Mouse (Mus musculus): Measurements from ENCODE around the gene Zcchc18. TPM values are rescaled to one million over a fixed set of nuclear protein-coding genes. Genes with fewer than 3 reads are reported as not detected.
A peak's percentile ranks its signal among the peaks of the same experiment; 100 is the strongest.

The Zcchc18 gene
- polyA plus RNA-seq, 1 experiment, result 4.5 TPM

DNA sequence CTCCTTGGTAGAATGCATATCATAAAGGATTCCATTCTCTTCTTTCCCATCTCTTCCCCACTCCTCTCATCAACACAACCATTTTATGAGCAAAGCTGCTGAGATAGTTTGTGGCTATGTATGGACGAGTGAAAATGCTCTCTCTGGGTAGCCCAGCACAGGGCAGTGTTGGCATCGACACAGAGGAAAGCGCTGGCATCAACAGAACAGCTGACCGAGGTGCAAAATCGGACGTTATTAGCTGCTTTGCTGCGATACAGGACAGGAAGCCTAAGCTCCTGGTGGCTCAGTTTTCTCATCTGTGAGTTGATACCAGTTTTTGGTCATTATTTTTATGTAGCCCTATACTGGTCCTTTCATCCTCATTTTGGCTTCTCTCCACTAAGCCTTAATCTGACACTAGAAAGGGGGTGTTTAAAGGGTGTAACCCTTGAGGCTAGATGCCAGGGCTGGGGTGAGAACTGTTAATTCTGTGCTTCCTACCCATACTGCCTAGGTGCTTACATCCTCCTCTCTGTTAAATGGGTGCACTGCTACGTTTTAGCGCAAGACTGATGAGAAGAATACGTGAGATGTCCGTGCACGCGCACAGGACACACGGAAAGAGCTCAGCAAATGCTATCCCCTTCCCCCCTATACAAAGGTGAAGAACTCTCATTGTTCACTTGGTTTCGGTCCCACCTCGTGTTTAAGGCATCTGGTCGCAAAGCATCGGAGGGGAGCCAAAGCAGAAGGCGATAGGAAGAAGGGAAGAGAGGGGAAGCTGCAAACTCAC, 577 bp upstream of the Zcchc18 start:
- Histone ChIP-seq H3K4me3 (ENCODE audit: insufficient read depth, low read length) (peak overlapping the region; percentile 58), H3K27ac (ENCODE audit: insufficient read depth, low read length) (no peak overlapping the region), H3K4me1 (ENCODE audit: control insufficient read depth, insufficient read depth, low read length) (no peaks in the 10 kb centered on the region)
- TF ChIP-seq CTCF (IDR thresholded peaks at IDR 0.05; ENCODE audit: borderline replicate concordance, insufficient read depth, low read length), result no peak
- no peak for TF ChIP-seq POLR2A (IDR thresholded peaks at IDR 0.05; ENCODE audit: low read depth, low read length)

DNA sequence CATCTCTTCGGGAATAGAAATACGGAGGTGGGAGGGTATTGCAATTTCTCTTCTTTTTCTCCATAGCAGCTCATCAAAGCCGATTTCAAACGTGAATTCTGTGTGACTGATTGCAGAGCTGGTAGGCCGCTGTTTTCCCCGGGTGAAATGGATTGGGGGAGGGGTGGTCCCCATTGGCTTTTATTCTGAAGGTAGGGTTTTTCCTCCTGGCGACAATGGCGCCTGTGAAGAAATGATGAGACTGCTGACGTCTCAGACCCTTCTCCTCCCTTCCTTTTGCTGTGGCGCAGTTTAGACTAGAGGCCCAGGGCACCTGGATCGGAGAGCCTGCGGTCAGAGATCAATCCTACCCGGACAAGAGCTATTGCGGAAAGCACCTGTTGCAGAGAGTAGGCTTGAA, 686 bp downstream of the Zcchc18 start:
- no peaks in the 10 kb centered on the region for H3K4me1 ChIP-seq (ENCODE audit: control insufficient read depth, insufficient read depth, low read length)
- no peak overlapping the region for H3K27ac ChIP-seq (ENCODE audit: insufficient read depth, low read length)
- TF ChIP-seq POLR2A (IDR thresholded peaks at IDR 0.05; ENCODE audit: low read depth, low read length), result no peak
- no peak for TF ChIP-seq CTCF (IDR thresholded peaks at IDR 0.05; ENCODE audit: borderline replicate concordance, insufficient read depth, low read length)
- H3K4me3 ChIP-seq (ENCODE audit: insufficient read depth, low read length), result no peak overlapping the region

DNA sequence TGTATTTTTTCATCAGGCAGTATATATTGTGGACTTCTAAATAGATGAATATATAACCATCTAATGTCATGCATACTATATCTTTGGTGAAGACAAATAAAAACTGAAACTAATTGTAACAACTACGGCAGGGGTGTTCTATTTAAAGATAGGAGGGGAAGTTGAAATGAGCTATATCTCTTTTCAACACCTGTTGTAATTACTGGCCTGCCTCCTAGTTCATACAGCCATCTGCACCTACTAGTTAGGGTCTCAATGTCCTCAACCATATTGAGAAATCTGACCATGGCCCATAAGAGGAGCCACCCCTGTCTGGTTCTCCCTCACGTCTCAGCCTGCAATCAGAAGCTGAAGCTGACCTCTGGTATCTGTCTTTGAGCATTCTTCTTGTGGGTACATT, 3.3 kb downstream of the Zcchc18 start:
- H3K4me3 ChIP-seq (ENCODE audit: insufficient read depth, low read length), result no peak overlapping the region
- H3K4me1 ChIP-seq (ENCODE audit: control insufficient read depth, insufficient read depth, low read length), result no peaks in the 10 kb centered on the region
- no peak for TF ChIP-seq CTCF (IDR thresholded peaks at IDR 0.05; ENCODE audit: borderline replicate concordance, insufficient read depth, low read length)
- TF ChIP-seq POLR2A (IDR thresholded peaks at IDR 0.05; ENCODE audit: low read depth, low read length), result no peak
- H3K27ac ChIP-seq (ENCODE audit: insufficient read depth, low read length), result no peak overlapping the region

DNA sequence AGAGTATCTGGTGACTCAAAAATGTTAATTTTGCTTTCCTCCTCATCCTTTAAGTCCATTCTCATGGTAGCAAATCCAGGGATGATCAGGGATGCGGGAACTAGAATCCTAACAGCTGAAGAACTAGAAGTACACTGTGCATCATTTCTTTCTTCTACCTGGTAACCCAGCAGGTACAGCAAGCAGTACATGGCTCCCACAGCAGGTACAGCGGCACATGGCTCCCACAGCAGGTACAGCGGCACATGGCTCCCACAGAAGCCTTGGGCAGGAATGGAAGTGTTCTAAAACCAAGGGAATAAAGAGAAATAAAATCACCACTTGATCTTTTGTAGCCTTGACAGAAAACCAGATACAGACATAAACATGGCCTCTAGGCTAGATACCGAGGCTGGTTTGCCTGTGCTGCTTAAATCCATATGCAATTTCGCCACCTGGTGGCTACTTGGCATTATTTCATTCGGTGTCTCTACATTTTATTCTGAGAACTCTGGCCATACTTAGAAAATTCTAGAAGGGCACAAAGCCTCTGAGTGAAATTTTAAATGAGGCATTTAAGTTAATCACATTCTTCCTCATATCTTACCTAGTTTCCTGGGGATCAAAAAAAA, 22.2 kb downstream of the Zcchc18 start:
- H3K4me1 ChIP-seq (ENCODE audit: control insufficient read depth, insufficient read depth, low read length), result no peaks in the 10 kb centered on the region
- no peak overlapping the region for H3K4me3 ChIP-seq (ENCODE audit: insufficient read depth, low read length)
- H3K27ac ChIP-seq (ENCODE audit: insufficient read depth, low read length), result no peak overlapping the region
- TF ChIP-seq POLR2A (IDR thresholded peaks at IDR 0.05; ENCODE audit: low read depth, low read length), result no peak
- TF ChIP-seq CTCF (IDR thresholded peaks at IDR 0.05; ENCODE audit: borderline replicate concordance, insufficient read depth, low read length), result no peak

DNA sequence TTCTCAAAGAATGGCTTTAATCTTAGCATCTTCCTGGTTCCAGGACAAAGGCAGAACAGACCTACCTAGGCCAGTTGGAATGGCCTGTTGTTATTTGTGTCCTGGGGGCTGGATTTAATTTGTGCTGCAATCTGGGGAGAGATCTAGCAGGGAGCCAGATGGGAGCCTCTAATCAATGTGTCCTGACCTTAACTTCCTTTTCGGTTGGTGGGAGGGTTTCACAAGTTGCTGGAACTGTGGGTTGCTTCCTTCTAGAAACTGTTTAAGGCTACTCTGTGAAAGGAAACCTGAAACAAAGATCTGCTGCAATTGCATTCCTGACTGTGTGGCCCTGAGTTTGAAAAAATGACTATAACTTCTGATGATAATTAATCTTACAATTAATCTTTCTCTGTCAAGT, 24.7 kb downstream of the Zcchc18 start:
- TF ChIP-seq CTCF (IDR thresholded peaks at IDR 0.05; ENCODE audit: borderline replicate concordance, insufficient read depth, low read length), result no peak
- Histone ChIP-seq H3K4me3 (ENCODE audit: insufficient read depth, low read length) (no peak overlapping the region), H3K27ac (ENCODE audit: insufficient read depth, low read length) (no peak overlapping the region), H3K4me1 (ENCODE audit: control insufficient read depth, insufficient read depth, low read length) (no peaks in the 10 kb centered on the region)

DNA sequence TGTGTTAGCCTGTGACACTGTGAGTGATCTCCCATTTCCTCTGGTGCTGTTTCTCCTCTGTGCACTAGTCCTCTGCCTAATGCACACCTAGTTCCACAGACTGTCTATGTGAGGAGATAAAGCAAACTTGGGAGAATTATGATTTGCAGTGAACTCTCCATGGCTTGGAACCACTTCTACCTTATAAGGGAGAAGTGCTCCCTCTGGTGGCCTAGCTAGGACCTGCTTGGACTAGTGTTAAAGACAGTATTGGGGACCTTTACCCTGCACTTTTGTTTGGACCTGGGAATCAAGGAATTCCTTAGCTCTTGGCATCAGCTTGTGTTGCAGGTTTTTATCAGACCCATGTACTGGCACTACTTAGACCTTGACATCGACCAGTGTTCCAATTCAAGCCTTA, 26.4 kb downstream of the Zcchc18 start:
- TF ChIP-seq POLR2A (IDR thresholded peaks at IDR 0.05; ENCODE audit: low read depth, low read length) (no peak), CTCF (IDR thresholded peaks at IDR 0.05; ENCODE audit: borderline replicate concordance, insufficient read depth, low read length) (no peak)
- Histone ChIP-seq H3K27ac (ENCODE audit: insufficient read depth, low read length) (no peak overlapping the region), H3K4me1 (ENCODE audit: control insufficient read depth, insufficient read depth, low read length) (no peaks in the 10 kb centered on the region), H3K4me3 (ENCODE audit: insufficient read depth, low read length) (no peak overlapping the region)

DNA sequence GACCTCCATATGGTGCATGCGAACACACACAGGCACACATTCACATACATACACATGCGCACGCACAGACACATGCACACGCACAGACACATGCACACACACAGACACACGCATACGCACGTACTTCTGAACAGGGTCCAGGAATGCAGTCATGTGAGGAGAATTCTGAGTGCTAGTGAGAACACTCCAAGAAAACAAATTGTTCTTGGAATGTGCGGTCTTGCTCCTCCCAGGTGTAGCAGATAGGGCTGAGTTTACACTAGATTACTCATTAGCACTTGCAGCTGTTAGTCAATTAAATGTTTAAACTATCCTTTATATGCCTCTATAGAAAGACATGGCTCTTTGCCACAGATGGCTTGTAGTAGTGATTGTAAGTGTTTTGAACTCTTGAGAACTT, 38.0 kb downstream of the Zcchc18 start:
- TF ChIP-seq POLR2A (IDR thresholded peaks at IDR 0.05; ENCODE audit: low read depth, low read length) (no peak), CTCF (IDR thresholded peaks at IDR 0.05; ENCODE audit: borderline replicate concordance, insufficient read depth, low read length) (no peak)
- Histone ChIP-seq H3K4me3 (ENCODE audit: insufficient read depth, low read length) (no peak overlapping the region), H3K27ac (ENCODE audit: insufficient read depth, low read length) (no peak overlapping the region)

DNA sequence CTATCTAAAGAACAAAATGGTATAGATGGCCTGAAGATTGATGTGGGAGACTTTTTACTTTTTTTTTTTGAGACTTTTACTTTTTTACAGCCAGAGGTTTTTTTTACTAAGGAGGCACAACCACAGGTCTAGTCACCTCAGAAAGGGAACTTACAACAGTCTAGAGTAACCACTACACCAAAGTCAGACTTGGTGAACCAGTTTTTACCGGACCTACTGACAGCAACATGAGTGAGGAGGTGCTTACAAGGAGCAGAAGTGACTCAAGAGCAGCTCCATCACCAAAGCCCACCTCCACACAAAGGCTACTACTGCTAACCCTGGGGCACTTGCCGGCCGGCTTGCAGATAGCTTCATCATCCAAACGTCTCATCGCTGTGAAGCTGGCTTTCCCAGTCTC, 38.8 kb downstream of the Zcchc18 start:
- Histone ChIP-seq H3K4me1 (ENCODE audit: control insufficient read depth, insufficient read depth, low read length) (no peaks in the 10 kb centered on the region), H3K27ac (ENCODE audit: insufficient read depth, low read length) (no peak overlapping the region), H3K4me3 (ENCODE audit: insufficient read depth, low read length) (no peak overlapping the region)
- TF ChIP-seq POLR2A (IDR thresholded peaks at IDR 0.05; ENCODE audit: low read depth, low read length) (no peak), CTCF (IDR thresholded peaks at IDR 0.05; ENCODE audit: borderline replicate concordance, insufficient read depth, low read length) (no peak)

More for the DNA sequence above, 38.0 kb downstream of the Zcchc18 start:
- no peaks in the 10 kb centered on the region for H3K4me1 ChIP-seq (ENCODE audit: control insufficient read depth, insufficient read depth, low read length)

DNA sequence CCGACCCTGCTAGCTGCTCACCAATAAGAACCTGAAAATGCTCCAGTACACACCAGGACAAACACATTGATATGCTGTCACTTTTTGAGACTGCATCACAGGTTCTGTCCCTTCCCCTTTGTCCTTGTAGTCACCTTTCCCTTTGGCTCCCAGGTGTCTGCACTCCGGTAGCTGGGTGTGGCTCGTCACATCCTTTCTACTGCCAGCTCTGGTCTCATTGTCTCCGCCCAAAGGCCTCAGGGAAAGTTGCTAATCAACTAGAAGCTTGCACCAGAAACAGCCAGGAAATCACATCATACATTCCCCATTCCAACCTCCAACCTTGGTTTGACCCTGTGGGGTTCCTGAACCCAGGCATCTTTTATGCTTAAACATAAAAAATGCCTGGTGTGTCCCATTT, 41.4 kb downstream of the Zcchc18 start:
- H3K4me1 ChIP-seq (ENCODE audit: control insufficient read depth, insufficient read depth, low read length), result no peaks in the 10 kb centered on the region
- no peak overlapping the region for H3K27ac ChIP-seq (ENCODE audit: insufficient read depth, low read length)
- no peak for TF ChIP-seq POLR2A (IDR thresholded peaks at IDR 0.05; ENCODE audit: low read depth, low read length)
- TF ChIP-seq CTCF (IDR thresholded peaks at IDR 0.05; ENCODE audit: borderline replicate concordance, insufficient read depth, low read length), result no peak
- no peak overlapping the region for H3K4me3 ChIP-seq (ENCODE audit: insufficient read depth, low read length)

DNA sequence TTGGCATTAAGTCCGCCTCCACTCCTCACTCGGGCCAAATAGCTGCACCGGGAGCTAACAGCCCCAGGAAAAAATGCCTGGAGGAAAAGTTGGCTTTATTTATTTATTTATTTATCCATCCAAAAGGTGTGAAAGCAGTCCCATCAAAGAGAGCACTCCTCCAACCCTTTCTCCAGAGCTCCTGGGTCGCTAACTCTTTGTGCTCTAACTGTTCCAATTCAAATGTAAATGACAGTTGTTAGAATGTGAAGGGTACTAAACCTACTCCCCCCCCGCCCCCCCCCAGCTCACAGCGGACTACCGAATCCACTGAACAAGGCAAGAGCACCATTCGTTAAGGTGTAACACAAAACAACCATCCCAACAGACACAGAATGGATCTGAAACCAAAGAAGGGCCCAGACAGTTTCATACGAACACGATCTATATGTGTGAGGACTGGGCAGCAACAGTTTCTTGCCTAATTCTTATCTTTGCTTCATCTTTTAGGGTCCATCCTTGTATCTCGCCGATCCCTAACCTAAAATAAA, 44.6 kb downstream of the Zcchc18 start:
- Histone ChIP-seq H3K4me3 (ENCODE audit: insufficient read depth, low read length) (peak overlapping the region; percentile 96), H3K4me1 (ENCODE audit: control insufficient read depth, insufficient read depth, low read length) (no peaks in the 10 kb centered on the region), H3K27ac (ENCODE audit: insufficient read depth, low read length) (no peak overlapping the region; the same call in 1 of the 2 replicates)
- TF ChIP-seq CTCF (IDR thresholded peaks at IDR 0.05; ENCODE audit: borderline replicate concordance, insufficient read depth, low read length) (no peak), POLR2A (IDR thresholded peaks at IDR 0.05; ENCODE audit: low read depth, low read length) (0 out of 2 replicates have a peak, but pooled peaks have one; percentile 45)
